Mouse (Mus musculus): ENCODE results near the gene C1rb. TPM values are rescaled to one million over a fixed set of nuclear protein-coding genes. Genes with fewer than 3 reads are reported as not detected.

Gene C1rb
- polyA plus RNA-seq, 1 experiment from 2014 or later = not detected

Other genes with a start within 250 kb of the C1rb start
- gene Pex5, start 155.2 kb upstream of the C1rb start, polyA plus RNA-seq (2016; fragmentation: Nextera tagmentation; extraction: Ambion mirVana) = 25.5 and 31.9 TPM in 2 replicates
- 1.3 and 3.3 TPM in 2 replicates for gene Clstn3, start 105.5 kb upstream of the C1rb start, polyA plus RNA-seq (2016; fragmentation: Nextera tagmentation; extraction: Ambion mirVana)
- 0.39 and 0.83 TPM in 2 replicates for gene C1rl, start 77.2 kb upstream of the C1rb start, polyA plus RNA-seq (2016; fragmentation: Nextera tagmentation; extraction: Ambion mirVana)
- gene C1ra, start 57.9 kb upstream of the C1rb start, polyA plus RNA-seq (2016; fragmentation: Nextera tagmentation; extraction: Ambion mirVana) = 0.05 and 0.31 TPM in 2 replicates
- gene C1s1, start 27.9 kb upstream of the C1rb start, polyA plus RNA-seq (2016; fragmentation: Nextera tagmentation; extraction: Ambion mirVana) = 0.34 and 2.2 TPM in 2 replicates
- 0.06 TPM in 1 of 2 replicates, not detected in the other for gene C1s2, start 65.8 kb downstream of the C1rb start, polyA plus RNA-seq (2016; fragmentation: Nextera tagmentation; extraction: Ambion mirVana)
- 45.2 and 53.8 TPM in 2 replicates for gene Lpcat3, start 92.7 kb downstream of the C1rb start, polyA plus RNA-seq (2016; fragmentation: Nextera tagmentation; extraction: Ambion mirVana)
- 162 and 216 TPM in 2 replicates for gene Emg1, start 141.9 kb downstream of the C1rb start, polyA plus RNA-seq (2016; fragmentation: Nextera tagmentation; extraction: Ambion mirVana)
- 438 and 483 TPM in 2 replicates for gene Phb2, start 142.0 kb downstream of the C1rb start, polyA plus RNA-seq (2016; fragmentation: Nextera tagmentation; extraction: Ambion mirVana)
- gene Ptpn6, start 168.4 kb downstream of the C1rb start, polyA plus RNA-seq (2016; fragmentation: Nextera tagmentation; extraction: Ambion mirVana) = 5.9 and 8.6 TPM in 2 replicates
- 297 and 301 TPM in 2 replicates for gene Grcc10, start 171.1 kb downstream of the C1rb start, polyA plus RNA-seq (2016; fragmentation: Nextera tagmentation; extraction: Ambion mirVana)
- gene Gm45234, start 185.7 kb downstream of the C1rb start, polyA plus RNA-seq (2016; fragmentation: Nextera tagmentation; extraction: Ambion mirVana) = not detected in 2 replicates
- gene Atn1, start 186.2 kb downstream of the C1rb start, polyA plus RNA-seq (2016; fragmentation: Nextera tagmentation; extraction: Ambion mirVana) = 7.4 and 11.4 TPM in 2 replicates
- 4.5 and 4.8 TPM in 2 replicates for gene Eno2, start 199.4 kb downstream of the C1rb start, polyA plus RNA-seq (2016; fragmentation: Nextera tagmentation; extraction: Ambion mirVana)
- 0.17 and 0.26 TPM in 2 replicates for gene Lrrc23, start 209.4 kb downstream of the C1rb start, polyA plus RNA-seq (2016; fragmentation: Nextera tagmentation; extraction: Ambion mirVana)
- gene Spsb2, start 238.4 kb downstream of the C1rb start, polyA plus RNA-seq (2016; fragmentation: Nextera tagmentation; extraction: Ambion mirVana) = 8.5 and 9.3 TPM in 2 replicates
- 1,456 and 1,625 TPM in 2 replicates for gene Tpi1, start 244.0 kb downstream of the C1rb start, polyA plus RNA-seq (2016; fragmentation: Nextera tagmentation; extraction: Ambion mirVana)